Mouse (Mus musculus) kidney, postnatal 36 days (tissue): ENCODE measurements around the gene Robo1.
A peak's percentile ranks its signal among the peaks of the same experiment; 100 is the strongest.

Experiments
- DNase-seq, 2 experiments: peaks; one replicate each; pipeline ENCODE4 v3.0.0; 2021 to 2022; ENCODE audit warnings: mixed read lengths in 2 of 2

Gene Robo1

GRCm38 (mm10) chr16:72740218-72740617 is 432.1 kb downstream of the Robo1 start:
- DNase-seq = no peak

DNA sequence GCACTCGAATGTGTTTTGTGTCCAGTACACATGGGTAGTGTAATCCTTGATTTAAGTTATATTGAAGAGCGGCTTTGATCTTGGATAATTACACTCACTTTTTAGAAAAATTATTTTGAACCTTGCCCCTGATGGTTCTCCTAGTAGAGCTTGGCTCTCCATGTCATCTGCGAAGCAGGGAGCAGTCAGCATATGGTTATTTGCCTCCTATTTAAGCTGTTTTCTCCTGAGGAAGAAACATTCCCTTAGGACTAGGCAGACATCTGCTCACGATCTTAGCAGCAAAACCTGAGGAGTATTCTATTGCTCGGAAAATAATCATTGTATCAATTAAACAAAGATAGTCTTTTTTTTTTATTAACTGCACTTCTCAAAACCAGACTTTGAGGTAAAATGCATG is 439.6 kb downstream of the Robo1 start:
- no peak for DNase-seq

DNA sequence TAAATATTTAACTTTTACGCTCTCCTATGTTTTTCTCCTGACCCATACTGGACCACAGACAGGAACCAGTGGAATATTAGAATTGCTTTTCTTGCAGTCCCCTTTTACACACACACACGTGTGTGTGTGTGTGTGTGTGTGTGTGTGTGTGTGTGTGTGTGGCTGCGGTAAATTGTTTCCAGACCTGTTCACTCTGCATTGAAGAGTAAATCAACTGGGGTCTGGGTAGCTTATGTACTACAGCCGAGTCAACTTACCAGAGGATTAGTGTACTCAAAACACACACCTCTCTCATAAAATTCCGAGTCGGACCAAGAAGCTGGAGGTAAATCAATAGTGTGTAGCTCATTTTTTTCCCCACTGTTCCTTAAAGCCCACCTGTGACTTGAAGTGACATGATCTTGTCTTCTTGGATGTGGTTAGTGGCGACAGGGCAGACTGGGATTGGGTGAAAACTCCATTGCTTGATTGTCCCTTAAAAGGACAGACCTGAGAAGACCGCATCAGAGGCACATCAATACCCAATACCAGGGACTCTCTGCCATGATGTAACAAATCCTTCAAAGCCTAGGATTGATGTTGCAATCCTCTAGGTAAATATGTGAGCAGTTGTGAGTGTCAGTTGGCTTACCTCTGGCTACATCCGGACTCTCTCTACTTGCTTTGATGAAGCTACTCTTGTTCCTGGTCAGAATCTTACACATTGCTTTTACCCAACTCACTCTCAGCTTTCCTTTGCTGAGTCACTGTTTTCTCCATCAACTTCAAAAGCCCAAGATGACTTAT is 457.2 kb downstream of the Robo1 start:
- DNase-seq = no peak

GRCm38 (mm10) chr16:72769214-72769834 is 461.2 kb downstream of the Robo1 start:
- no peak for DNase-seq

- DNase-seq = no peak
Observed at GRCm38 (mm10) chr16:72772348-72772747, 464.2 kb downstream of the Robo1 start.

GRCm38 (mm10) chr16:72773034-72773433 is 464.9 kb downstream of the Robo1 start:
- peak; percentile 4 to 10 for DNase-seq

- no peak for DNase-seq
Observed at GRCm38 (mm10) chr16:72778520-72778919, 470.4 kb downstream of the Robo1 start.

GRCm38 (mm10) chr16:72782171-72782570 is 474.1 kb downstream of the Robo1 start:
- DNase-seq = no peak

- DNase-seq = no peak
Observed at GRCm38 (mm10) chr16:72786079-72786478, 478.0 kb downstream of the Robo1 start.

GRCm38 (mm10) chr16:72786636-72787035 is 478.5 kb downstream of the Robo1 start:
- DNase-seq = no peak

- no peak for DNase-seq
Observed at GRCm38 (mm10) chr16:72788017-72788416, 479.9 kb downstream of the Robo1 start.

- DNase-seq = no peak
Observed at GRCm38 (mm10) chr16:72791181-72791705, 483.1 kb downstream of the Robo1 start.

DNA sequence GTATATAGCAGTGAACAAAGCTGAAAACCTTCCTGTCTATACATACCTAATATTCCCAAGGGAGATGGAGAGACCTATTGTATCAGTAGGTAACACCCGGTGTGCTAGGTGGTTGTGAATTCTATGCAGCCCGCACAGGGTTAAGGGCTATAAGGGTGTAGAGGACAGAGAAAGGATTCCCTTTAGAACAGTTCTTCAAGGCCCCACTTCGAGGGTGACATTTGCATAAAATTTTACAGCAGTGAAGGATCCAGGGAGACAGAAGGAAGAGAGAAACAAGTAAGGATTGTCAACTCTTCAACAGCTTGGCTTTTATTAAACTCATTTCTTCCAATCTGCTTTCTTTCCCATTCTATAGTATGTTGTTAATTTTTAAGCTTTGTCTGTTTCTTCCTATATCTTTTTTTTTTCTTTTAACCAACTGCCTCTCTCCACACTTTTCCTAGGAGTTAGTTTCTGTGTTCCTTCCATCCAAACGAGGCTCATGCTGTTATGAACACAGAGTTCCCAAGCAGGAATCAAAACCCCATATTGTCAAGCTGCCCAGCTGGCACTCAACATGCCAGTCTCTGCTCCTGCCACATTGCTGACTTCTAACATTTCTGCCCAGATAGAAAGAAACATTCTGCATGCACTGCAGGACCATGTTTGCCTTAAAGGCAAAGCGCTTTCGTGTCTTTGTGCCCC is 486.7 kb downstream of the Robo1 start:
- DNase-seq = no peak

- DNase-seq = no peak
Observed at GRCm38 (mm10) chr16:72795379-72795712, 487.2 kb downstream of the Robo1 start.

DNA sequence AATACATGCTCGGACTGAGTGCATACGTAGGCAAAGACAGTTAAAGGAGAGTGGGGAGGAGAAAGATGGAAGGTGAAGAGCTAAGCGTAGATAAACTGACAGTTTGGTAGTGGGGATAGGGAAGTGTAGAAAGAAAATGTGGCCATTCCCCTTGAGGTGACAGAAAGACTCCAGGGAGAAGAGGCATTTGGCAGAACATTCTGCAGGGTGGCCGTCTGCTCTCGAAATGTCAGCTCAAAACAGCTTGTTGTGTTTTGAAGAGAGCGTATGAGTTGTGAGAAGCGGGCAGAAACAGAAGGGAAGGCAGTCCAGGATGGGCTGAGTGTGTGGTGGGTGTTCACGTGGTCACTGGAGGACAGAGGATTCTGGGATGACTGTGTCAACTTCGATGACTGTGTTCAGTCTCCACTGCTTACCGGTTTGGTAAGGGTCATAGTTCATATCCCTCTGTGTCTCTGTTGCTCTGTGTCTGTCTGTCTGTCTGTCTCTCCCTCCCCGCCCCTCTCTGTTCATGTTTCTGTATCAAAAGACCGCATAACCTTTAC is 490.4 kb downstream of the Robo1 start:
- no peak for DNase-seq

DNA sequence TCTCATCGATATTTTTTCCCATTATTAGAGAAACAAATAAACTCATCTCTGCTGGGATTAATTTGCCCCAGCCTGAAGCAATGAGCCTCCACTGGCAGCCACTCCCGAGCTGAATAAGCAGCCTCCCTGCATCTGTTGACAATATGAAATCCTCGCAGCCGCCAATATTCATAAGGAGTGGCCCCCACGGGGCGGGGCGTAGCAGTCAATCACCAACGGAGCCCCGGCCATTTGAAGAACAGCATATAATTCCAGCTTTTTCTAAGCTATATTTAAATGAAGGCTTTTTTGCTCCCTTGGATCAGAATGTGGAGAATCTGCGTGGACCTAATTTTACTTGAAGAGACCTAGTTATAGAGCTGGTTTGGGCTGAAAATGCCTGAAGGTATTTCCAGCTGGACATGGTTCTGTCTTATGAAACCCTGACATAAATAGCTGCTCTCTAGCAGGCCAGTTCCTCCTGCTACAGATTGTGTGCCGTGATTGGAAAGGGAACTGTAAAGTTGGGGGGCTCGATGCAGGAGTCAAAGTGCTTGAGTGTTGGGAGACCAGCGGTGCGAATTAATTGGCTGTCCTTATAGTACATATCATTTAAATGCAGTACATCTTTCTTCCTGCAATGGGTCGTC is 492.1 kb downstream of the Robo1 start:
- no peak for DNase-seq

DNA sequence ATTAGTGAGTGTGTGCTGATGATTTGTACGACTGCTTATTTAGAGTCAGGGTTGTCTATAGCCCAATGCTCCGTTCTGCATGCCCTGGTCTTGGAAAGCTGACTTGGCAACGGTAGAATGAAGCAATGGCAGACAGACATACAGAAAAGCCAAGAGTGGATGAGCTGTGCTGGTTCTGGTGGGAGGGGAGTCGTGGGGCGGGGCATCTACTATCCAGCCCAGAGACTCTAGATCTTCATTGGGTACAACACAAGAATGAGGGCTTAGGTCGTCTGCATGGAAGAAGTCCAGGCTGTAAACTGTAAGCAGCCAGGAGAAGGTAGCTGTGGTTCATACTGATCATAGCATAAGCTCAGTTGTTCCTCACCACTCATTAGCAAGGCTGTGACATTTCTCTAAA is 492.7 kb downstream of the Robo1 start:
- DNase-seq = no peak

GRCm38 (mm10) chr16:72808351-72808750 is 500.2 kb downstream of the Robo1 start:
- peak; percentile 5 to 7 for DNase-seq

- DNase-seq = no peak
Observed at GRCm38 (mm10) chr16:72810942-72811341, 502.8 kb downstream of the Robo1 start.

- DNase-seq = no peak
Observed at GRCm38 (mm10) chr16:72811494-72811893, 503.4 kb downstream of the Robo1 start.

DNA sequence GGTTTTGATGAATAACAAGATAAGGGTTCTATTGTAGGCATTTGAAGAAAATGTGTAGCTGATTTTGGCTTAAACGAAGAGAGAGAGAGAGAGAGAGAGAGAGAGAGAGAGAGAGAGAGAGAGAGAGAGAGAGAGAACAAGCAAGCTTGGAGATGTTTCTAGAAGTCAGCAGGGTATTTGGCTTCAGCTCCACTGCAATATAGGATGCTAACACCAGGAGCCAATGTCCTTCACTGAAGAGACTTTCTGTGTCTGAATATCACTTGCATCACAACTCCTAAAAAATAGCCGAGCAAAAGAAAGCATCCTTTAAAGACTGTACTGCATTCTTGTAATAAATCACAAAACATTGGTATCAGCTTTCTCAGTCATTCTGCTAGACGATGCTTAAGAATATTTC is 503.8 kb downstream of the Robo1 start:
- no peak for DNase-seq

DNA sequence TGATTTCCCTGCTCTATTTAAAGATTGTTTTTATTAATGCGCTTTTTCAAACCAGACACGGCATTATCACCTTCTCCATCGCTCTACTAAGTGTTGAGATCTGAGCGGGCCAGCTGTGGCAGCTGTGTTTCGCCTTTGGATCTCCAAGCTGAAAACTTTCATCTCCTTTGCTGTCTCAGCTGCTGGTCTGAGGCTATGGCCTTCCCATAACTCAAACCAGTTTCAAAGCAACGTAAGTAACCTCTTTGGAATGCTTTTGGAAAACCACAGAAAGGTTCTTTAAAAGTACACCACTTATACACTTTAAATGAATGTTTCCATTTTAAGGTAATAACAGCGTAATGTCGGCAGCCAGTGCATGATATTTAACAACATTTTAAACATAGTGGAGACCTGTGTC is 520.3 kb downstream of the Robo1 start:
- no peak for DNase-seq

- no peak for DNase-seq
Observed at GRCm38 (mm10) chr16:72829530-72829929, 521.4 kb downstream of the Robo1 start.
